Mouse (Mus musculus) macrophage (primary cell): Measurements from ENCODE around the gene Cpped1. TPM values are rescaled to one million over a fixed set of nuclear protein-coding genes. Genes with fewer than 3 reads are reported as not detected.

Source experiments
- H3K27ac ChIP-seq: fragments of 350-480 bp; formaldehyde crosslinking; 2 replicates; pipeline ENCODE4 v1.9.0; 2021
- H3K36me3 ChIP-seq: fragments of 350-480 bp; formaldehyde crosslinking; 2 replicates; pipeline ENCODE4 v1.9.0; 2021; ENCODE audit errors: inconsistent target
- H3K4me3 ChIP-seq: fragments of 350-480 bp; formaldehyde crosslinking; 2 replicates; pipeline ENCODE4 v1.9.0; 2021; ENCODE audit errors: inconsistent target
- H3K79me2 ChIP-seq: fragments of 350-480 bp; formaldehyde crosslinking; 2 replicates; pipeline ENCODE4 v1.9.0; 2021; ENCODE audit errors: inconsistent target
- WGBS: methylation state at CpG from one replicate; pipeline ENCODE4 v1.1.7; 2026; ENCODE audit warnings: inconsistent platforms; ENCODE audit not compliant: missing documents; 5-methylcytosine and 5-hydroxymethylcytosine counted together
- polyA plus RNA-seq: library from polyadenylated mRNA; stranded (reverse); fragments of 250-400 nt; gene quantifications from 3 replicates; pipeline ENCODE4 v1.2.4, GENCODE M21; 2018; ENCODE audit warnings: inconsistent platforms

Cpped1 gene
- polyA plus RNA-seq, 1 experiment from 2014 or later: 40.9 TPM

DNA sequence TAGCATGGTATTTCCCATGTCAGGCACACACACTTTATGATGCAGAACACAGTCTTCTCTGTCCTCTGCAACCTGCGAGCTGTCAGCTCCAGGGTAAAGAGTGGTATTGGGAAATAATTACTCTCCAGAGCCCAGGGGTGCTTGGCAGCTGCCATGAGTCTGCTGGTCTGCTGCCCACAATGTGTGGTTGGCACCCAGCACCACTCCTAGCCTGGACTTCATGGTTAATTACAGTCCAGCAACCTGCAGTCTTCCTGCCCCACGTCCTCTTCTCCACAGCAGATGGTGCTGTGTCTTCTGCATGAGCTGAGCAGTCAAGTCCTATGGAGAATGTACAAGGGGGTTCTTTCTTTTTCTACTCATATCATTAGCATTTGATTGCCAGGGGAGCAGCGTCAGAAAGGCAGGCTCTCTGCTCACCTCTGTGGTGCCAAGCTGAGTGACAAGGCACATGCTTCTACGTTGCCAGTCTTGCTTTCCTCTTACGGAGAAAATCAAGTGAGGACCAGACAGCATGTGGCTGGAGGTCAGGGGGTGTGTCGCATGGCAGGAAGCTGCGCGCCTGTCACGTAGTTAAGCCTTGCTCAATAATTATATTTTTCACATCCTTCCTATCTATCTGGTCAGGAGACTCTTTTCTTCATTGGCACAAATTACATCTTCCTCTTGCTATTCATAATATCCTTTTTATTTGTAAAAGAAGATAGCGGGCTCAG lies 94.2 kb downstream of the Cpped1 start:
- Histone ChIP-seq H3K79me2 (no peaks in the 10 kb centered on the region), H3K4me3 (no peak overlapping the region), H3K36me3 (no peaks in the 10 kb centered on the region), H3K27ac (no peak overlapping the region)
- WGBS: 50% methylated on average over 10 of the region's 10 CpGs

DNA sequence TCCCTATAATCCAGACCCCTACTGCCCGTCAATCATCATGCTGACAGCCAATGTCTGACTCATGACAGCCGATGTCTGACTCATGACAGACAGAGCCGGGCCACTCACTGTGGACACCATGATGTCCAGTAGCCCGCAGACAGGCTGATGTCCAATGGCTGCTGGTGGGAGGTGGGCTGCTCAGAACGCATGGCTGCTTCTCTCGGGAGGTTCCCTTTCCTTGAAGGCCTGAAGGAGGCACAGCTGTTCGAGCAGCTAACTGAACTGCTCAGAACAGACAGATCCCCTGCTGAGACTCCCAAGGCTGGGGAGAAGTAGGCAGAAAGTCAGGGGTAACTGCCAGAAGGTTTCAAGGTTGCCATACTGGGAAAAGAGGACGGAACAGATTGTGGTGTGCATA lies 97.1 kb downstream of the Cpped1 start:
- H3K36me3 ChIP-seq: no peaks in the 10 kb centered on the region
- H3K79me2 ChIP-seq: no peaks in the 10 kb centered on the region
- WGBS: 95% methylated on average over 8 of the region's 8 CpGs
- no peak overlapping the region for H3K4me3 ChIP-seq
- no peak overlapping the region for H3K27ac ChIP-seq

DNA sequence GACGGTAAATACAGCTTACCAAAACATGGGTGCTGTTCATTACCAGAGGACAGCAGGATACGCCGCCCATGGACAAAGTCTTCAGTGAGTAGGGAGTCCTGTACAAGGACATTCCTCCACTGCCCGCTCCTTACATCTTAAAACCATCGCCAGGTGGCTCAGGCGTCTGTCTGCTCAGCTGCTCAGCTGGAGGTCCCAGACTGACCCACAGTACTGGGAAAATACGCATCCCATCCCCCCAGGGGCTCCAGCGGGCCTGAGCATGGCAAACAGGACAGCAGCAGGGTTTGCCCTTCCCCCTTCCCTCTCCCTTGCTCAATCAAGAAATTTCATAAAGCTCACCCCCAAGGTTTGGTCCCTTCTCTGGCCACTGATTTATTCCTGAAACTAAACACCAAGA lies 99.6 kb downstream of the Cpped1 start:
- WGBS: 92% methylated on average over 8 of the region's 8 CpGs
- H3K36me3 ChIP-seq: peaks cover 3% of the 10 kb centered on the region; the same call in 1 of the 2 replicates
- no peaks in the 10 kb centered on the region for H3K79me2 ChIP-seq
- H3K27ac ChIP-seq: no peak overlapping the region
- H3K4me3 ChIP-seq: no peak overlapping the region

DNA sequence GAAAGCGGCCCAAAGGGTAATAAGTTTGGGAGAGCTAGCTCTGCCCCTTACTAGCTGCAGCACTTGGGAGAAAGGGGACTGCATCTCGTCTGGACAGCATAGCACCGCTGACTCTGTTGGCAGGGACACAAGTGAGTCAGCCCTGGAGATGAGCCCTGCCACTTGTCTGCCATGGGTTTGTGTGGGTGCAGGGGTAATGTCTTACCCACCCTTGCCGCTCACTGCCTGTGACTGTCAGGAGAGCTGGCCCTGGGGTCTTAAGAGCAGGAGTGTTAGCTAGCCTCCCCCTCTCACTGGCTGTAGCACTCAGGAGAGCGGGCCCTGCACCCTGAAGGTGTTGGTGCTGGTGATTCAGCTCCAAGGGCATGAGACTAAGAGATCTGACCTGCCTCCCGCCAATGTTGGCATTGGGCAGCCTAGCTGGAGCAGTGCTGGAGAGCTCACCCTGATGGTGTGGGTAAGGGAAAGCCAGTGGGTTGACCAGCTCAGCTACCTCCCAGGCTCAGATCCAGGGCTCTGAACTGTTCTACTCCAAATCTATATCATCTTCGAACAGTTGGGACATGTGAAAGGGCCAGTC lies 107.2 kb downstream of the Cpped1 start:
- Histone ChIP-seq H3K36me3 (peaks cover 14% of the 10 kb centered on the region; the same call in 1 of the 2 replicates), H3K27ac (no peak overlapping the region), H3K4me3 (no peak overlapping the region), H3K79me2 (no peaks in the 10 kb centered on the region)
- WGBS: 91% methylated on average over 7 of the region's 7 CpGs

DNA sequence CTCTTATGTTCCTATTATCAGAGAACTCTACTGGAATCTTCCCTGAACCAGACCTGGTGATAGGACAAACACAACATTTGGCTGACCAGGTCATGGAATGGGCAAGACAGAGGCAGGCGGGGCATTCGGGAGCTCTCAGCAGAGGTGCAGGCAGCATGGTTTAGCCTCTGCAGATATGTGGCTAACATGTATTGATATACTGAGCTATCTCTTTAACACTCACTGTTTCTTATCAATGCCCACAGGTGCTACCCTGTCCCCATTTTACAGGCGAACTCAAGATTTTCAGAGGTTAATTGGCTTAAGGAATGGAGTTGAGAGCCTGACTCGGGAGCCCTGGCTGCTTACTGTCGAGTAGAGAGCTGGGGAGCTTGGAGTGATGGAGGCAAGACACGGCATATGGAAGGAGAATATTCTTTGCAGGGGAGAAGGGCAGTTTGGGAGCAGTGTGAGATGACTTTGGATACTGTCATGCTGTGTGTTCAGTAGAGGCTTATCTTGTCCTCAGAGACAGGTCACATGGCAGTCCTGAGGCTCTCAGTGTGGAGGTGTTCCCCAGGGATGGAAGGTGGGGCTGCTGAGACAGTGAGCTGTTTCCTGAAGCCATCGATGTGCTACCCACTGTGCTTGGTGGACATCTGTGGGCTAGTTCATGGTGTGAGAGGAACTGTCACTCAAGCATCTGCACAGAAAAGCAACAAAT lies 113.3 kb downstream of the Cpped1 start:
- H3K36me3 ChIP-seq: no peaks in the 10 kb centered on the region
- 93% methylated on average over 7 of the region's 7 CpGs for WGBS
- no peaks in the 10 kb centered on the region for H3K79me2 ChIP-seq

DNA sequence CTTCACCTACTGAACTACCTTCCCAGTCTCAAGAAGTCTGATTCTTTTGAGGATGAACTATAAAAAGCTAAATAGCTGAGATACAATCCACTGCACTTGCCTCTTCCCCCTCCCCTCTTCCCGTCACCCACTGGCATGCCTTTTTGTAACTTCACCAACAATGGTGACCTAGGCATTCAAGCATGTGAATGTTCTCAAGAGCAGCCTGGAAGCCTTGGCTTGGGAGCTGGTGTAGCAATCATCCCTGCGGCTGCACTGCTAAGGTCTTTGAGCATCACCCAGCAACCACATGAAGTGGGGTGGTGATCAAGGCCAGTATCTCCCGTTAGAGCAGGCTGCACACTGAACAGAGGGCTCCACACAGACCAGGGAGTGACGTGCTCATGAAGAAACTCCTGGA lies 114.6 kb downstream of the Cpped1 start:
- H3K4me3 ChIP-seq: no peak overlapping the region
- H3K27ac ChIP-seq: no peak overlapping the region
- H3K36me3 ChIP-seq: no peaks in the 10 kb centered on the region
- no peaks in the 10 kb centered on the region for H3K79me2 ChIP-seq
- 92% methylated on average over 4 of the region's 4 CpGs for WGBS

More for the DNA sequence above, 113.3 kb downstream of the Cpped1 start:
- no peak overlapping the region for H3K27ac ChIP-seq
- H3K4me3 ChIP-seq: no peak overlapping the region

DNA sequence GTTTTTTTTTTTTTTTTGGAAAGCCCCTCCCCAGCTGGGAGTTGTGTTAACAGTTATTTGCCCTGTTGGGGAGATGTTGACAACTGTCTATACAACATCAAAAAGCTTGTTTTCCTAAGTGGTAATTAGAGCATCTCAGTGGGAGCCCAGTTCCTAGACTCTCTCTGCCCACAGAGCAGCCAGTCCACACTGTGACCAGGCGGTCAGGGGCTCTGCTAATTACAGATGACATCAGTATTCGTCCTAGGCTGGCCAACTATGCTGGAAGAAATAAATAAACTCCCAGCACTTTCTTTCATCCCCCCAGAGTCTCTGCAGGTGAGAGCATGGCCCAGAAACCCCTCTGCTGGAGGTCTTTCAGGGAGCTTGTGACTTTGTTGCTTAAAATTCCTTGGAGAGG lies 115.9 kb downstream of the Cpped1 start:
- WGBS: 74% methylated on average over 2 of the region's 2 CpGs
- Histone ChIP-seq H3K27ac (no peak overlapping the region), H3K79me2 (no peaks in the 10 kb centered on the region), H3K36me3 (no peaks in the 10 kb centered on the region), H3K4me3 (no peak overlapping the region)

DNA sequence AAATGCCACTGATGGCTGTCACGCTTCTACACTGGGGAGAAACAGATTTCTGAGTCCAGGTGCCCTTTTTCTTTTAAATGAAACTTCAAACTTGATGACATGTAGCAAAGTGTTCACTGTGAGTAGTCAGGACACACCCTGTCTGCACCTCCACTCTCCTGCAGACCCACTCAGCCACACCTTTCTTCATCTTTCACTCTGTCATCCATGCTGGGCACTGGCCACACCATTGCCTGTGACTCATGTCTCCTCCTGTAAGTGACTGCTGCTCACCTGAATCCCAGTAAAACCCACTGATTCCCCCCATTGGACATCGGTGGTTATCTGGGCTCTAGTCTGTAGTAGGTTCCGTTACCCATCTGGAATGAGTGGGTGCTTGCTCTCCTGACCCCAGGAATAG lies 118.8 kb downstream of the Cpped1 start:
- Histone ChIP-seq H3K36me3 (no peaks in the 10 kb centered on the region), H3K79me2 (no peaks in the 10 kb centered on the region), H3K27ac (no peak overlapping the region), H3K4me3 (no peak overlapping the region)
- WGBS: 96% methylated on average over 3 of the region's 3 CpGs

DNA sequence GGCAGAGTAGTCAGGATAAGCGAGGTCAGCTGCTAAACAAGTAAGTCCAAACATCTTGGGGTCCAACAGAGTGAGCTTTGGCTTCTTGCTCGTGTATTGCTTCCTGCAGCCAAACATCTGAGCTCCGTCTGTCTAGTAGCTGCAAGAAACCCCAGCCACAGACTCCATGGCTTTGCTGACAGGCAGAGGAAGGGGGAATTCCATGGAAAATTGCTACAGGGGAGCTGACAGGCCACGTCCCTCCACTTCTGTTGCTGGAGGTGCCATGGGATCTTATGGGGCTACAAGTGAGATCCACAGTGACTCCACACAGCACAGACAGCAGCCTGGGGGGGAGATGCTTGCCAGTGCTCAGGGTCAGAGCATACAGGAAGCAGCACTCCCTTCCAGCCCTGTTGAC lies 123.4 kb downstream of the Cpped1 start:
- H3K36me3 ChIP-seq: no peaks in the 10 kb centered on the region
- no peak overlapping the region for H3K4me3 ChIP-seq
- H3K27ac ChIP-seq: no peak overlapping the region
- 88% methylated on average over 4 of the region's 4 CpGs for WGBS
- H3K79me2 ChIP-seq: no peaks in the 10 kb centered on the region

DNA sequence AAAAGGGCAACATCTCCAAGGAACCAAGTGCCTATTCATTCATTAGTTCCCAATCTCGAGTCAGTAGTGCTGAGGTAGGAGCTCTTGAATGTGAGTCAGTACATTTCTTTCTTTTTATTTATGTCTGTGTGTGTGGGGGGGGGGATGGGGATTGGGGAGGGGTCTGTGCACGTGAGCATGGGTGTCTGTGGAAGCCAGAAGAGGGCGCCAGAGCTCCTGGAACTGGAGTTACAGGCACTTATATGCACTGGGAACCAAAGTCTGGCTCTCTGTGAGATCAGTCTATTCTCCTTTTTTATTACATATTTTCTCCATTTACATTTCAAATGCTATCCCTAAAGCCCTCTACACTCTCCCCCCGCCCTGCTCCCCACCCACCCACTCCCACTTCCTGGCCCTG lies 124.9 kb downstream of the Cpped1 start:
- Histone ChIP-seq H3K27ac (no peak overlapping the region), H3K79me2 (no peaks in the 10 kb centered on the region), H3K36me3 (no peaks in the 10 kb centered on the region), H3K4me3 (no peak overlapping the region)
- WGBS: 58% methylated on average over 3 of the region's 4 CpGs

DNA sequence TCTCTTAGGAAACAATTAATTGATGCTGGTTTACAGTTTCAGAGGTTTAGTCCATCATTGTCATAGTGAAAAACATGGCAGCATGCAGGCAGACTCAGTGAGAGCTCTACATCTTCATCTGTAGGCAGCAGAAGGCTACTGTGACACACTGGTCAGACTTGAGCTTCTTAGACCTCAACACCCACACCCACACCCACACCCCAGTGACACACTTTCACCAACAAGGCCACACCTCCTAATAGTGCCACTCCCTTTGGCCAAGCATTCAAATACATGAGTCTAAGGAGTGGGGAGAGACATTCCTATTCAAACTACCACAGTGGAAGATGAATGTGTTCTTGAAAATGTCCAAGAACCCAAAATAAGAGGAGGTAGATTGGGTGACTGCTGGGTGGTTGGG lies 125.9 kb downstream of the Cpped1 start:
- Histone ChIP-seq H3K4me3 (no peak overlapping the region), H3K36me3 (no peaks in the 10 kb centered on the region), H3K79me2 (no peaks in the 10 kb centered on the region), H3K27ac (no peak overlapping the region)

DNA sequence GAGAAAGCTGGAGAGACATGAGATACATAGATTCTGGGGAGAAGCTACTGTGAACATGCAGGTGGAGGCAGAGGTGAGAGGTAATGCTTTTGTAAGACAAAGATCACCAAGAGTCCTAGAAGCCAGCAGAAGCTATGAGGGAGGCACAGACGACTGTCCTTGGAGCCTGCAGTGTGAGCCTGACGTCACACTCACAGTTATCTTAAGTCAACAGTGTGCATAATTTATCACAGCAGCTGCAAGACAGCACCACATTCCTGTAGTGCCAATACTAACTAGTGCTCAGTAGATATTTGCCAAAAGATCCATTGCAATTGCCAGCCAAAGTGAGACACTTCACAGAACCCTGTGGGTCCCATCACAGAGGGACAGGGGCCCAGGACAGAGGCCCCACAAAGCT lies 127.2 kb downstream of the Cpped1 start:
- no peak overlapping the region for H3K4me3 ChIP-seq
- H3K27ac ChIP-seq: no peak overlapping the region
- no peaks in the 10 kb centered on the region for H3K79me2 ChIP-seq
- no peaks in the 10 kb centered on the region for H3K36me3 ChIP-seq
- 87% methylated on average over 2 of the region's 2 CpGs for WGBS

DNA sequence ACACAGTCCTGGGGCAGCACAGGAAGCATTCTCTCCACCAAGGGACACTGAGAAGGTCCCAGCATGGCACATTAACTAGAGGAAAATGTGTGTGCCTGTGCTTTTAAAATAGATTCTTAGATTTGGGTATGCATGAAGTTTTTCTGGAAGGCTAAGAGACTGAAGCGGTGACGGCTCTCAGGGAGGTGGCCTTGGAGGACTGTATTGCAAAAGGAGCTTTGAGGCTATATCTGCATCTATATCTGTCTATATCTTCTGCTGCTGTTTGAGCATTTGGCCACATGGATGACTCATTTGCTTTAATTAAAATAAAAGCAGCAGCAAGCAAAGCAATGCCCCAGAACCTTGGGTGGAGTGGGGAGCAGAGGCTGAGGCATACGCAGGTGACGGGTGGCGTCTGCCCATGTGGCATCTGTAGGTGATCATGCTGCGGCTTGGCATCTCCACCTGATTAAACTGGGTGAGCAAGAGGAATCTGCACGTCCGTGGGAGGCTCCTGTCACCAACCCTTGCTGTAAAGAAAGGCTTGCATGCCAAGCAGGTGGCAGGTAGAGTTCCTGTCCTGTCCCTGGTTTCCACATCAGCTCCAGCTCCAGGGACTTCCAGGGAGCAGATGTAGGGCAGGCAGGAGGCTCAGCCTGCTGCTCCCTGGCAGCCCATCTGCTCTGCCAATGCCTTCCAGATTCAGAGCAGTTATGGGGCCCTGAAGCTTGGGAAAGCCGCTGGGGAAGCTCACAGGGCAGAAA lies 130.4 kb downstream of the Cpped1 start:
- no peak overlapping the region for H3K27ac ChIP-seq
- H3K36me3 ChIP-seq: no peaks in the 10 kb centered on the region
- no peaks in the 10 kb centered on the region for H3K79me2 ChIP-seq
- H3K4me3 ChIP-seq: no peak overlapping the region
- 90% methylated on average over 9 of the region's 9 CpGs for WGBS

DNA sequence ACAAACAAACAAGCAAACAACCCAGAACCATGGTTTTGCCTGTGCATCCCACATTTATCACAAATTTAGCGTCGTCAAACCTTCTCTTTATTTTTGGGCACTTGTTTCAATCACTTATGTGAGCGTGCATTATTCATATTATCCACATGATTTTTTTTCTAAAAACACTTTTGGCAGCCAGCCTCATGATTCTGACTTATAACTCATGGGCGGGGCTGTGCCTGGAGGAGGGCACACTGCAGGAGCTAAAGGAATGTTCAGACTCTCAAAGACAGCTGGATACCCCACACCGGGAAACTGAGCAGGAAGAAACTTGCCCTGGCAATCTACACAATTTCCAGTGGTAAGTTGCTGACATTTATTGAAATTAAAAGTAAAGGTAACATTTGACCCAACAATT lies 131.1 kb downstream of the Cpped1 start:
- no peaks in the 10 kb centered on the region for H3K79me2 ChIP-seq
- no peaks in the 10 kb centered on the region for H3K36me3 ChIP-seq
- no peak overlapping the region for H3K4me3 ChIP-seq
- no peak overlapping the region for H3K27ac ChIP-seq
- WGBS: 90% methylated on average over 5 of the region's 5 CpGs

DNA sequence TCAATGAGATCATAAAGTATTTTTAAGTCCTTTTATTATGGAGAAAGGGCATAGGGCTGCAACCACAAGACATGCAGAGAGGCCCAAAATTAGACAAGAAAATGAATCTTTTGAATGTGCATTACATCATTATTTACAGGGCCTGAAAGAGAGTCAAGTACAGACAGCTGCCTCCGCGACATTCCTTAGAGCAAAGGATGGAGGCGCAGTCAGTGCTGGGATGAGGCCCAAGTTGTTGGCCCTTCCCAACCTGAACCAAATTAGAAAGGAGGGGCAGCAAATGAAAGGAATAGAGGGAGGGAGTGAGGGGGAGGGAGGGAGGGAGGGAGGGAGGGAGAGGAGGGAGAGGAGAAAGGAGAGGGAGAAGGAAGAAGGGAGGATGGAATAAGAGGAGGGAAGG lies 132.7 kb downstream of the Cpped1 start:
- H3K27ac ChIP-seq: no peak overlapping the region
- no peaks in the 10 kb centered on the region for H3K79me2 ChIP-seq
- H3K36me3 ChIP-seq: no peaks in the 10 kb centered on the region
- 96% methylated on average over 3 of the region's 3 CpGs for WGBS
- no peak overlapping the region for H3K4me3 ChIP-seq
